Mouse (Mus musculus) MEL (cell line): Measurements from ENCODE around the gene Gm28710.

Experiments
- CHD2 ChIP-seq: IDR thresholded peaks from 2 replicates; pipeline ENCODE4 v1.6.1; 2011; ENCODE audit warnings: low read length, improper control_type of control experiment
- CTCF ChIP-seq, 3 experiments: IDR thresholded peaks in 2 of 3; conservative IDR thresholded peaks in 1 of 3; 2 replicates each; pipeline ENCODE4 v1.5.1; 2011 to 2012; ENCODE audit warnings: low read length in 3 of 3, low read depth in 2 of 3, mild to moderate bottlenecking in 2 of 3, improper control_type of control experiment in 1 of 3, inconsistent platforms in 1 of 3, mixed read lengths in 1 of 3, moderate library complexity in 1 of 3; ENCODE audit not compliant: control insufficient read depth in 1 of 3, insufficient read depth in 1 of 3, poor library complexity in 1 of 3, severe bottlenecking in 1 of 3
- EP300 ChIP-seq, 2 experiments: IDR thresholded peaks; 2 replicates each; pipeline ENCODE4 v1.6.1; 2011; ENCODE audit warnings: improper control_type of control experiment in 2 of 2, low read length in 2 of 2, low read depth in 1 of 2, mild to moderate bottlenecking in 1 of 2
- ETS1 ChIP-seq: IDR thresholded peaks from 2 replicates; pipeline ENCODE4 v1.6.1; 2012; ENCODE audit warnings: low read depth, mild to moderate bottlenecking, inconsistent platforms, low read length, improper control_type of control experiment, moderate library complexity
- GATA1 ChIP-seq: IDR thresholded peaks from 2 replicates; pipeline ENCODE4 v1.6.1; 2011; ENCODE audit warnings: low read depth, low read length, improper control_type of control experiment
- NRF1 ChIP-seq: IDR thresholded peaks from 2 replicates; pipeline ENCODE4 v1.6.1; 2014; ENCODE audit warnings: low read depth, mild to moderate bottlenecking, inconsistent platforms, low read length, improper control_type of control experiment, moderate library complexity; ENCODE audit not compliant: poor library complexity, insufficient read depth, severe bottlenecking
- POLR2A ChIP-seq, 2 experiments: IDR thresholded peaks; 2 replicates each; pipeline ENCODE4 v1.6.1; 2011 to 2012; ENCODE audit warnings: low read length in 2 of 2, mild to moderate bottlenecking in 2 of 2, control low read depth in 1 of 2, improper control_type of control experiment in 1 of 2, low read depth in 1 of 2, moderate library complexity in 1 of 2; ENCODE audit not compliant: control insufficient read depth in 1 of 2, insufficient read depth in 1 of 2, poor library complexity in 1 of 2
- POLR2AphosphoS2 ChIP-seq: IDR thresholded peaks from 2 replicates; pipeline ENCODE4 v1.6.1; 2011; ENCODE audit warnings: low read length, improper control_type of control experiment
- RAD21 ChIP-seq: IDR thresholded peaks from 2 replicates; pipeline ENCODE4 v1.6.1; 2011; ENCODE audit warnings: mild to moderate bottlenecking, low read depth, low read length, improper control_type of control experiment
- TCF12 ChIP-seq: IDR thresholded peaks from 2 replicates; pipeline ENCODE4 v1.6.1; 2014; ENCODE audit warnings: low read depth, mild to moderate bottlenecking, inconsistent platforms, low read length, improper control_type of control experiment, moderate library complexity
- USF1 ChIP-seq: IDR thresholded peaks from 2 replicates; pipeline ENCODE4 v1.6.1; 2014; ENCODE audit warnings: low read depth, mild to moderate bottlenecking, inconsistent platforms, low read length, improper control_type of control experiment, moderate library complexity
- ZC3H11A ChIP-seq: IDR thresholded peaks from 2 replicates; pipeline ENCODE4 v1.6.1; 2012; ENCODE audit warnings: low read depth, mild to moderate bottlenecking, inconsistent platforms, low read length, improper control_type of control experiment

GRCm38 (mm10) chr5:16785627-16786026 lies 6.0 kb upstream of the Gm28710 start:
- TF ChIP-seq RAD21: no peak
- no peak for TF ChIP-seq GATA1
- no peak for TF ChIP-seq EP300 (IDR thresholded peaks at IDR 0.05; ENCODE audit: low read depth in 1 of 2, low read length in 2 of 2)
- no peak for TF ChIP-seq USF1
- no peak for TF ChIP-seq CTCF (IDR thresholded peaks at IDR 0.05 in 2 of 3, conservative IDR thresholded peaks at IDR 0.05 in 1 of 3; ENCODE audit: control insufficient read depth in 1 of 3, insufficient read depth in 1 of 3, low read depth in 2 of 3, low read length in 3 of 3, poor library complexity in 1 of 3, severe bottlenecking in 1 of 3)
- no peak for TF ChIP-seq ZC3H11A
- no peak for TF ChIP-seq NRF1
- TF ChIP-seq POLR2A (IDR thresholded peaks at IDR 0.05; ENCODE audit: control insufficient read depth in 1 of 2, insufficient read depth in 1 of 2, low read depth in 1 of 2, low read length in 2 of 2, poor library complexity in 1 of 2): no peak
- TF ChIP-seq ETS1: no peak
- TF ChIP-seq POLR2AphosphoS2: no peak
- no peak for TF ChIP-seq TCF12
- TF ChIP-seq CHD2: no peak
